Mouse (Mus musculus): ENCODE measurements around the gene Fsd2. TPM values are rescaled to one million over a fixed set of nuclear protein-coding genes. Genes with fewer than 3 reads are reported as not detected.

Gene Fsd2
- total and polyA plus RNA-seq, 2 experiments from 2014 or later = 93.7 to 99.0 TPM

DNA sequence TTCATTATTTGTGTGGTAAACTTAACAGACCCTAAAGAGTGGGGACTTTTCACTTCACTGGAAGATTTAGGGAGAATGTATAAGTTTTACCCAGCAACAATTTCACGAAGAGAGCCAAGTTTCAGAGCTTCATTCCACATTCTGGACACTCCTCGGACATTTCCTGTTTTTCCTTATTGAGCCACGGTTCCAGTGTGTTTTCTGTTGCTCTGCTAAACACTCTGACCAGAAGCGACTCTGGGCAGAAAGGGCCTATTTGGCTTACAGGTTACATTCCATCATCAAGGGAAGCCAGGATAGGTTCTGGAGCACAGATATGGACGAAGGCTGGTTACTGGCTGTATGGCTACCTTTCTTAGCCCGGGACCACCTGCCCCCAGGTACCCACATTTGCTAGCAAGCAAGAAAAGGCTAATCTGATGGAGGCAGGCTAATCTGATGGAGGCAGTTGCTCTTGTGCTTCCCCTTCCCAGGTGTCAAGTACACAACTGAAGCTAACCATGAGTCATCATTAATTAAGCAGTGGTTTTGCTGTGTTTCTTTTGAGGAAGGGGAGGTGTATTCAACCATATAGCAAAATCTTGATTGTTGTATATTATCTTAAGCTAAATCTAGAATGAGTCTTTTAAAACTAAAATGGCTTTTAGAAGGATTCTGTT is 6.0 kb upstream of the Fsd2 start:
- peaks cover 15% of the 10 kb centered on the region for H3K36me3 ChIP-seq (replicated peaks; ENCODE audit: control insufficient read depth, insufficient read depth, low read length)
- peak overlapping the region; percentile 99 for H3K27ac ChIP-seq (ENCODE audit: low read depth)
- H3K9ac ChIP-seq (replicated peaks; ENCODE audit: low read depth, low read length) = peak overlapping the region; percentile 93
- TF ChIP-seq CTCF (IDR thresholded peaks at IDR 0.05; ENCODE audit: low read depth) (no peak), EP300 (IDR thresholded peaks at IDR 0.05; ENCODE audit: low read depth) (no peak)
- H3K4me1 ChIP-seq (ENCODE audit: control insufficient read depth, insufficient read depth) = peaks cover 15% of the 10 kb centered on the region
- H3K9me3 ChIP-seq (replicated peaks; ENCODE audit: control insufficient read depth, low read length) = no peaks in the 10 kb centered on the region
- ATAC-seq (ENCODE audit: insufficient read depth, low read depth) = no peak
- H3K4me2 ChIP-seq (ENCODE audit: low read depth, low read length) = peak overlapping the region; percentile 79
- WGBS = 29% methylated on average over 6 of the region's 6 CpGs
- DNase-seq (ENCODE audit: low spot score) = peak; percentile 15
- peak overlapping the region; percentile 93 for H3K4me3 ChIP-seq (ENCODE audit: low read depth, low read length)
- no peaks in the 10 kb centered on the region for H3K27me3 ChIP-seq (ENCODE audit: control insufficient read depth, insufficient read depth, low read length)

- WGBS = 4% methylated on average over 15 of the region's 15 CpGs
- Histone ChIP-seq H3K4me1 (ENCODE audit: control insufficient read depth, insufficient read depth) (peaks cover 19% of the 10 kb centered on the region), H3K27ac (ENCODE audit: low read depth) (peak overlapping the region; percentile 99), H3K9ac (replicated peaks; ENCODE audit: low read depth, low read length) (peak overlapping the region; percentile 93), H3K4me2 (ENCODE audit: low read depth, low read length) (peak overlapping the region; percentile 79), H3K27me3 (ENCODE audit: control insufficient read depth, insufficient read depth, low read length) (no peaks in the 10 kb centered on the region), H3K4me3 (ENCODE audit: low read depth, low read length) (peak overlapping the region; percentile 93), H3K9me3 (replicated peaks; ENCODE audit: control insufficient read depth, low read length) (no peaks in the 10 kb centered on the region), H3K36me3 (replicated peaks; ENCODE audit: control insufficient read depth, insufficient read depth, low read length) (peaks cover 12% of the 10 kb centered on the region; the same call in 1 of the 2 replicates)
- ATAC-seq (ENCODE audit: insufficient read depth, low read depth) = no peak
- TF ChIP-seq CTCF (IDR thresholded peaks at IDR 0.05; ENCODE audit: low read depth) (no peak), EP300 (IDR thresholded peaks at IDR 0.05; ENCODE audit: low read depth) (no peak)
- DNase-seq (ENCODE audit: low spot score) = no peak
Measured at GRCm38 (mm10) chr7:81571941-81572441, 5.2 kb upstream of the Fsd2 start.

DNA sequence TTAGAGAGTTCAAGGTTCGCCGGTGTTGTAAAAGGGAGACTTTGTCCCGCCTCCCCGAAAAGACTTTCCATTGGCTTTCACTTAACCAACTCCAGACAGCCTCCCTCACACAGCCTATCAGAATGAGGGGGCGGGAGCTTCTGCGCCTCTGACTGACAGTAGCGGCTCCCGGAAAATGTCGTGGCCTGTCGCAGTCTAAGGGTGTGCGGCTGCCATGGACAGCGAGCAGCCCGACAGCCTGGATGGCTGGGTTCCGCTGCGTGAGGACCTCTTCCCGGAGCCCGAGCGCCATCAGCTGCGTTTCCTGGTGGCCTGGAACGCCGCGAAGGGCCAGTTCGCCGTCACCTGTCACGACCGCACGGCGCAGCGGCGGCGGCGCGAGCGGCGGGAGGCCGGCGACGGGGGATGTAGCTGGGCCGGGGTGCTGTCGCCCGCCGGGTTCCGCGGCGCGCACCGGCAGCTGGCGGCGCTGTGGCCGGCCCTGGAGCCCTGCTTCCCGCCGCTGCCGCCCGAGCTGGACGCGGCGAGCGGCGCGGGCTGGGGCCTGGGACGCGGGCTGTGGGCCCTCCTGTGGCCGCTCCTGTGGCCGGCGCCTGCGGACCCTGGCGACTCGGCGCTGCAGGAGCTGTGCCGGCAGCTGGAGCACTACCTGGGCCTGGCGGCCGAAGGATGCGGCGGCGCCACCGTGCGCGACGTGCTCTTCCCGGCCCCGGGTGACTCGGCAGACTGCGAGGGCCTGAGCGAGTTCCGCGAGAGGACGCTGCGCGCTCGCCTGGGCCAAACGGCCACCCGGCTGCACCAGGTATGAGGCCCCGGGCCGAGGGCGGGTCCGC is 4.6 kb upstream of the Fsd2 start, which contains the start of gene Whamm:
Whamm (plus strand) TSS at position 159 of the 833 bp plus-strand sequence.
- Histone ChIP-seq H3K36me3 (replicated peaks; ENCODE audit: control insufficient read depth, insufficient read depth, low read length) (peaks cover 5% of the 10 kb centered on the region; the same call in 1 of the 2 replicates), H3K9ac (replicated peaks; ENCODE audit: low read depth, low read length) (peak within 1 kb of the TSS; percentile 93), H3K4me3 (ENCODE audit: low read depth, low read length) (peak within 1 kb of the TSS; percentile 93), H3K9me3 (replicated peaks; ENCODE audit: control insufficient read depth, low read length) (no peaks in the 10 kb centered on the region), H3K4me1 (ENCODE audit: control insufficient read depth, insufficient read depth) (peaks cover 19% of the 10 kb centered on the region), H3K4me2 (ENCODE audit: low read depth, low read length) (peak within 1 kb of the TSS; percentile 79), H3K27me3 (ENCODE audit: control insufficient read depth, insufficient read depth, low read length) (no peaks in the 10 kb centered on the region), H3K27ac (ENCODE audit: low read depth) (peak within 1 kb of the TSS; percentile 99)
- ATAC-seq (ENCODE audit: insufficient read depth, low read depth) (peak; percentile 91), DNase-seq (ENCODE audit: low spot score) (peak; percentile 98)
- WGBS = under 1% methylated on average over 68 of the region's 96 CpGs
- no peak for TF ChIP-seq EP300 (IDR thresholded peaks at IDR 0.05; ENCODE audit: low read depth)
- 0 out of 2 replicates have a peak, but pooled peaks have one; percentile 1 for TF ChIP-seq CTCF (IDR thresholded peaks at IDR 0.05; ENCODE audit: low read depth)

GRCm38 (mm10) chr7:81570752-81571107 is 4.0 kb upstream of the Fsd2 start:
- TF ChIP-seq EP300 (IDR thresholded peaks at IDR 0.05; ENCODE audit: low read depth) (no peak), CTCF (IDR thresholded peaks at IDR 0.05; ENCODE audit: low read depth) (peak; percentile 24; the same call in 1 of the 2 replicates)
- peak overlapping the region; percentile 93 for H3K4me3 ChIP-seq (ENCODE audit: low read depth, low read length)
- H3K4me1 ChIP-seq (ENCODE audit: control insufficient read depth, insufficient read depth) = peaks cover 19% of the 10 kb centered on the region
- H3K4me2 ChIP-seq (ENCODE audit: low read depth, low read length) = peak overlapping the region; percentile 79; the same call in 1 of the 2 replicates
- DNase-seq (ENCODE audit: low spot score) = no peak
- WGBS = 2% methylated on average over 5 of the region's 5 CpGs
- no peak overlapping the region for H3K9ac ChIP-seq (replicated peaks; ENCODE audit: low read depth, low read length)
- no peaks in the 10 kb centered on the region for H3K27me3 ChIP-seq (ENCODE audit: control insufficient read depth, insufficient read depth, low read length)
- 0 out of 2 replicates have a peak, but pooled peaks cover 3% of the 10 kb centered on the region for H3K36me3 ChIP-seq (replicated peaks; ENCODE audit: control insufficient read depth, insufficient read depth, low read length)
- H3K27ac ChIP-seq (ENCODE audit: low read depth) = peak overlapping the region; percentile 99
- H3K9me3 ChIP-seq (replicated peaks; ENCODE audit: control insufficient read depth, low read length) = no peaks in the 10 kb centered on the region
- peak; percentile 7 for ATAC-seq (ENCODE audit: insufficient read depth, low read depth)

GRCm38 (mm10) chr7:81570271-81570670 is 3.5 kb upstream of the Fsd2 start:
- H3K9me3 ChIP-seq (replicated peaks; ENCODE audit: control insufficient read depth, low read length) = no peaks in the 10 kb centered on the region
- no peak overlapping the region for H3K4me2 ChIP-seq (ENCODE audit: low read depth, low read length)
- H3K27ac ChIP-seq (ENCODE audit: low read depth) = peak overlapping the region; percentile 99
- H3K27me3 ChIP-seq (ENCODE audit: control insufficient read depth, insufficient read depth, low read length) = no peaks in the 10 kb centered on the region
- H3K4me1 ChIP-seq (ENCODE audit: control insufficient read depth, insufficient read depth) = peaks cover 19% of the 10 kb centered on the region
- TF ChIP-seq CTCF (IDR thresholded peaks at IDR 0.05; ENCODE audit: low read depth) (no peak), EP300 (IDR thresholded peaks at IDR 0.05; ENCODE audit: low read depth) (no peak)
- no peak overlapping the region for H3K4me3 ChIP-seq (ENCODE audit: low read depth, low read length)
- WGBS = 83% methylated on average over 3 of the region's 3 CpGs
- 0 out of 2 replicates have a peak, but pooled peaks cover 3% of the 10 kb centered on the region for H3K36me3 ChIP-seq (replicated peaks; ENCODE audit: control insufficient read depth, insufficient read depth, low read length)
- DNase-seq (ENCODE audit: low spot score) (no peak), ATAC-seq (ENCODE audit: insufficient read depth, low read depth) (no peak)
- no peak overlapping the region for H3K9ac ChIP-seq (replicated peaks; ENCODE audit: low read depth, low read length)
